Mouse (Mus musculus): ENCODE measurements around the gene Tsr1.

Tsr1 gene

GRCm38 (mm10) chr11:74897678-74898516, at the start of gene Tsr1:
Tsr1 (plus strand) TSS chr11:74898071.
- CTCF ChIA-PET, result interaction anchor here (0.7 kb wide), 1 partner anchor 752 kb away, joined by 15 read pairs; no protein-coding TSS in a partner anchor

- CTCF ChIA-PET, result no interaction called here
Observed at GRCm38 (mm10) chr11:74850998-74851661, 46.7 kb upstream of the Tsr1 start.

GRCm38 (mm10) chr11:74857756-74858155, 40.1 kb upstream of the Tsr1 start:
- CTCF ChIA-PET, result no interaction called here

GRCm38 (mm10) chr11:74862129-74862528, 35.7 kb upstream of the Tsr1 start:
- CTCF ChIA-PET, result no interaction called here

DNA sequence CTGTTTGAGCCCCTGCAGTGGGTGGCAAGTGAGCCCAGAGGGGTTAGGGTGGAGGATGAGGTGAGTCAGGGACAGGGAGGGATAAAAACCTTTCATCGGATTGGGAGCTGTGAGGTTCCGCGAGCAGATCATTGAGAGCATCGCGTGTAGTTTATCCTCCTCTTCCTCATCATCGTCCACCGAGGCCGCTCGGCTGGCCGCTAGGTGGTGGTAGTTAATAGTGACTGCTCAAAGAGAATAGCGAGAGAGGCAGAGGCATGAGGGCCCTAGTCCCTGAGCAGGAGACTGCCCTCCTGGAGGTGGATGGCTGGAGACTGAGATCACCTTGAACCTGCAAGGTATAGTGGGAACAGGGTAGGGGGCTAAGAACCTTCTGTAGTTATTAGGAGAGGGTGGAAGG, 34.4 kb upstream of the Tsr1 start:
- CTCF ChIA-PET, result no interaction called here

- CTCF ChIA-PET, result interaction anchor here (0.6 kb wide), 1 partner anchor 112 kb away, joined by 7 read pairs; no protein-coding TSS in a partner anchor
Observed at GRCm38 (mm10) chr11:74864421-74864820, 33.5 kb upstream of the Tsr1 start.

- CTCF ChIA-PET, result no interaction called here
Observed at GRCm38 (mm10) chr11:74865252-74865651, 32.6 kb upstream of the Tsr1 start.

GRCm38 (mm10) chr11:74866640-74867039, 31.2 kb upstream of the Tsr1 start:
- CTCF ChIA-PET, result no interaction called here

- CTCF ChIA-PET, result no interaction called here
Observed at GRCm38 (mm10) chr11:74867181-74867580, 30.7 kb upstream of the Tsr1 start.

DNA sequence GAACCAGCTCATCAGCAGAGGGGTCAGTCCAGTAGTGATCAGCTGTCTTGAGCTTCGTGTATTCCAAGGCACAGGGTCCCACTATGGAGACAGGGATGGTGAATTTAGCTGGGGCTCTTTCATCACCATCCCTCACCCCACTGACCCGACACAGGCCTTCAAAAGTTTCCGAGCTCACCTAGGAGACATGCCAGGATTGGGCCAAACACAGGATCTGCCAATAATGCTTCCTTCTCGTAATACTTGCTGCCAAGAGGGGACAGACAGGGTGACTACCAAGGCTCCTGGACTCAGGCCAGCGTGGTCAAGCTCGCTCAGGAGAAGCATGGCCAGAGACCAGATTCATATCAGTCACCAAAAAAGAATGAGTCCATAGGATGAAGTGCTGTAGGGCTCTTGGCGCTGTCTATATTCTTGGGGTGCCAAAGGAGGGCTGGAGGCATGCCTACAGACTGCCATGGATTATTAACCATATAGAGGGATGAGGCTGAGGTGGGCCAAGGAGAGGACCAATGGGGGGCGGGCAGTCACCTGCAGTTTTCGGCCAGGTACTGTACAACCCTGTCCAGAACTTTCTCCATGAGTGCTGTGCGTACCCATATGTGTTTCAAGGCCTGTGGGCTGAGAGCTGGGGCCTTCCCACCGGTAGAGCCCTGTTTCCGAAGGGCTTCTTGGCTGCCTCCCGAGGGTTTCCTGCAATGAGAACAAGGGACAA, 29.7 kb upstream of the Tsr1 start:
- CTCF ChIA-PET, result no interaction called here

DNA sequence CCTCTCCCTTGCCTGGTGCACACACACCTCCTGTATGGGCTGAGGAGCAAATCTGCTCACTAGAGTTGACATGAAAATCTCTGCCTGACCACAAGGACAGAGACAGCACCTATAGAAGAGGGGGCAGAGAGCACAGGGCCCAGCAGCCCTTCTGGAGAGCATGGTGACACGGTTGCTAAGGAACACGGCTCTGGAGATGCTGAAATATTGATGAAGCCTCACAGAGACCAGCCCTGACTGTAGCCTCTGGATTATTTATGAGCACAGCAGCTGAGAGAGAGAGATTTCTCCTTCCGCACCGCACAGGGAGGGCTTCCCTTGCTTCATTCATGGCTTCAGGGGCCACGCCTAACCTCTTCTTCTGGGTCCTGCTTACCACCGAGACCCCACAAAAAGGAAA, 28.3 kb upstream of the Tsr1 start:
- CTCF ChIA-PET, result no interaction called here

GRCm38 (mm10) chr11:74870544-74870943, 27.3 kb upstream of the Tsr1 start:
- CTCF ChIA-PET, result no interaction called here

DNA sequence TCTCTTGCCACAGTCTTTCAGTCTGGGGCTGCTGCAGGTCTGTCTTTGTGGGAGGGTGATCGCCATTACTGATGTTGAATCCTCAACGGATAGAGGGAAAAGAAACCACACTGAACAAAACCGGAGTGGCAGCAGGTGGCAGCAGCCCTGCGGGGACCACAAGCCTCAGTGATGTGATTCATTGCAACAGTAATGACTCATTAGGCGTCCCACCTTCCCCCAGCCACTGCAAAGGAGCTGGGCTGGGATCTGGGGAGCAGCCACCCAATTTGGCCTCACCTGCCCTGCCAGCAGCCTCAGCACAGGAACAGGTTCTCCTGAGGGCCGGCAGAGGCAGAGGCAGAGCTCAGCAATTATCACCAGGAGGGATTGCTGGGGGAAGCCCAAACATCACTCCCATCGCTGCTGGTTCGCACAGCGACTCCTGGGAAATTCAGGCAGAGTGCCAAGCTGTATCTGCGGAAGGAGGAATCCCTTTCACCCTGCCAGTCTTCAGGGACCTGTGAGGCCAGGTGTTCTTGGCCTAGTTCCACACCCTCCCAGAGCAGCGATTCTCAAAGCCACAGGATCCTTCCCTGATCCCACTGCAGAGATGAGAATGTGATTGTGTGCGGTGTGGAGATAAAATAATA, 26.8 kb upstream of the Tsr1 start:
- CTCF ChIA-PET, result no interaction called here

DNA sequence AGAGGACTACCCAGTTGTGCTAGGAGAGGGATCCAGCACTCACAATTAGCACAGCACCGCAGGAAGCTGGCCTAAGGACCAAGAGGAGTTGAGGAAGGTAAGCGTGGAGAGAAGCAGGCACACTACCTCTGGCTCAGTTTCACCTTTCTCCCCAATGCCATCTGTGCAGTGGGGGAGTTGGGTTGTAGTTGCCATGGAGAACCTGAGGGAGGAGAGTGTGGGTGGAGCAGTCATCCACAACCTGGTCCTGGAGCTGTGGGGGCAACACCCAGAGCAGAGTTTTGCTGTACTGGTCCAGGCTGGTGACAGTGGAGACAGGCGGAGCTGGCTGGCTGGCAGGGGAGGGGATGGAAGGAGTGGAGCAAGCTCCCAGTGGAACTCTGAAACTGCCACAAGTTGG, 23.2 kb upstream of the Tsr1 start:
- CTCF ChIA-PET, result no interaction called here

- CTCF ChIA-PET, result interaction anchor here (0.6 kb wide), 1 partner anchor 277 kb away, joined by 4 read pairs; no protein-coding TSS in a partner anchor
Observed at GRCm38 (mm10) chr11:74876801-74877200, 21.1 kb upstream of the Tsr1 start.

GRCm38 (mm10) chr11:74880999-74881398, 16.9 kb upstream of the Tsr1 start:
- CTCF ChIA-PET, result interaction anchor here (0.5 kb wide), 1 partner anchor 154 kb away, joined by 3 read pairs; no protein-coding TSS in a partner anchor

DNA sequence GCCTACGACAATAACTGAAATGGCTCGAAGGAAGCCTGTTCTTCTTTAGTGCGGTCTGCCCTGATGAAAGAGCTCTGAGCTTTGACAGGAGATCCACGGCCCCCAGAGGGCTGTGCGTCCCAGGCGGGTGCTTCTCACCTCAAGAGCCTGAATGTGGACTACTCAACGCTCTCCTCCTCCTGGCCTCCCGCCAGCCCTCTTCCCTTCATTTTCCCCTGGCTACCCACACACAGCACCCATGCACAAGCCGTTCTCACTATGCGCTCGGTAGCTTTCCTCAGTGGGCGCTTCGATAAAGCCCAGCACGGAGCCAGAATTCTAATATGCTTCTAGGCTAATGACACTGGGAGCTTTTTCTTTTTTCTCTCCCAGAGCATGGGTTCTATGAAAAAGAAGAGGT, 15.9 kb upstream of the Tsr1 start:
- CTCF ChIA-PET, result no interaction called here

- CTCF ChIA-PET, result no interaction called here
Observed at GRCm38 (mm10) chr11:74883098-74883497, 14.8 kb upstream of the Tsr1 start.

GRCm38 (mm10) chr11:74894619-74895018, 3.3 kb upstream of the Tsr1 start:
- CTCF ChIA-PET, result no interaction called here

GRCm38 (mm10) chr11:74895980-74896900, 1.6 kb upstream of the Tsr1 start:
- CTCF ChIA-PET, result interaction anchor here (0.6 kb wide), 3 partner anchors 105 to 1628 kb away, joined by 3 to 12 read pairs (median 4); no protein-coding TSS in a partner anchor

All from spleen, embryonic (tissue).